Mouse (Mus musculus) CH12.LX (cell line): ENCODE results near the gene Pls1. TPM values are rescaled to one million over a fixed set of nuclear protein-coding genes. Genes with fewer than 3 reads are reported as not detected.

ENCODE experiments used
- DNase-seq: peaks from one replicate; pipeline ENCODE4 v3.0.0-alpha.2; 2013; ENCODE audit errors: extremely low read depth
- H3K27ac ChIP-seq: 2 replicates; pipeline ENCODE4 v1.5.1; 2012; ENCODE audit warnings: low read depth, mild to moderate bottlenecking, control low read depth, moderate library complexity; ENCODE audit not compliant: insufficient read depth
- H3K27me3 ChIP-seq: replicated peaks from 2 replicates; pipeline ENCODE3; 2012; ENCODE audit warnings: inconsistent platforms
- H3K36me3 ChIP-seq, 2 experiments: replicated peaks in 1 of 2; 2 replicates each; pipeline versions ENCODE3 to v1.6.1; 2012; ENCODE audit warnings: inconsistent platforms in 1 of 2, low read length in 1 of 2, mild to moderate bottlenecking in 1 of 2, mixed read lengths in 1 of 2, moderate library complexity in 1 of 2; ENCODE audit not compliant: control insufficient read depth in 1 of 2, insufficient read depth in 1 of 2
- H3K4me1 ChIP-seq, 2 experiments: 2 replicates each; pipeline ENCODE4 v1.6.1; 2012; ENCODE audit warnings: inconsistent platforms in 1 of 2, moderate library complexity in 1 of 2; ENCODE audit not compliant: insufficient read depth in 2 of 2, control insufficient read depth in 1 of 2
- H3K4me2 ChIP-seq: 2 replicates; pipeline ENCODE4 v1.6.1; 2012; ENCODE audit warnings: low read depth, mild to moderate bottlenecking, control low read depth; ENCODE audit not compliant: poor library complexity, insufficient read depth, severe bottlenecking
- H3K4me3 ChIP-seq, 3 experiments: fragments of 150-350 bp in 1 of 3; sonication (generic) in 1 of 3; replicated peaks in 1 of 3; 2 replicates each; pipeline versions ENCODE3 to v1.5.1; 2011 to 2012; ENCODE audit warnings: low read depth in 2 of 3, low read length in 2 of 3, mild to moderate bottlenecking in 2 of 3, moderate library complexity in 2 of 3, control low read depth in 1 of 3, improper control_type of control experiment in 1 of 3, inconsistent platforms in 1 of 3, mixed read lengths in 1 of 3; ENCODE audit not compliant: poor library complexity in 1 of 3
- H3K79me2 ChIP-seq: replicated peaks from 2 replicates; pipeline ENCODE4 v1.6.1; 2012; ENCODE audit warnings: mild to moderate bottlenecking, moderate library complexity; ENCODE audit not compliant: control insufficient read depth, poor library complexity, insufficient read depth, severe bottlenecking; ENCODE audit errors: extremely low read depth
- H3K9ac ChIP-seq: 2 replicates; pipeline ENCODE4 v1.6.1; 2012; ENCODE audit warnings: low read depth, mild to moderate bottlenecking, control low read depth, moderate library complexity; ENCODE audit not compliant: insufficient read depth
- H3K9me3 ChIP-seq: replicated peaks from 2 replicates; pipeline ENCODE3; 2012; ENCODE audit warnings: low read length, inconsistent platforms, mixed read lengths
- BHLHE40 ChIP-seq: IDR thresholded peaks from 2 replicates; pipeline ENCODE4 v1.6.1; 2011; ENCODE audit warnings: mild to moderate bottlenecking, low read depth, low read length, improper control_type of control experiment
- CHD1 ChIP-seq: IDR thresholded peaks from 2 replicates; pipeline ENCODE4 v1.6.1; 2012; ENCODE audit warnings: low read depth, low read length, improper control_type of control experiment, inconsistent platforms
- E2F4 ChIP-seq: IDR thresholded peaks from 2 replicates; pipeline ENCODE4 v1.6.1; 2011; ENCODE audit warnings: low read depth, low read length, improper control_type of control experiment; ENCODE audit not compliant: insufficient replicate concordance
- ELF1 ChIP-seq: IDR thresholded peaks from 2 replicates; pipeline ENCODE4 v1.6.1; 2014; ENCODE audit warnings: low read depth, mild to moderate bottlenecking, inconsistent platforms, low read length, improper control_type of control experiment
- EP300 ChIP-seq: IDR thresholded peaks from 2 replicates; pipeline ENCODE4 v1.6.1; 2011; ENCODE audit warnings: low read length, improper control_type of control experiment
- GABPA ChIP-seq: IDR thresholded peaks from 2 replicates; pipeline ENCODE4 v1.6.1; 2012; ENCODE audit warnings: low read depth, low read length, improper control_type of control experiment, inconsistent platforms; ENCODE audit not compliant: insufficient replicate concordance
- IRF4 ChIP-seq: IDR thresholded peaks from 2 replicates; pipeline ENCODE4 v1.6.1; 2014; ENCODE audit warnings: low read depth, mild to moderate bottlenecking, inconsistent platforms, low read length, improper control_type of control experiment
- JUN ChIP-seq: IDR thresholded peaks from 2 replicates; pipeline ENCODE4 v1.6.1; 2011; ENCODE audit warnings: low read depth, mild to moderate bottlenecking, low read length, improper control_type of control experiment, moderate library complexity; ENCODE audit not compliant: insufficient read depth
- JUND ChIP-seq: conservative IDR thresholded peaks from 2 replicates; pipeline ENCODE4 v1.6.1; 2011; ENCODE audit warnings: low read depth, low read length, improper control_type of control experiment
- MAFK ChIP-seq: IDR thresholded peaks from 2 replicates; pipeline ENCODE4 v1.6.1; 2011; ENCODE audit warnings: low read length, improper control_type of control experiment; ENCODE audit not compliant: insufficient replicate concordance
- MAZ ChIP-seq: IDR thresholded peaks from 2 replicates; pipeline ENCODE4 v1.6.1; 2012; ENCODE audit warnings: low read depth, mild to moderate bottlenecking, inconsistent platforms, low read length, improper control_type of control experiment, moderate library complexity
- MEF2A ChIP-seq: IDR thresholded peaks from 2 replicates; pipeline ENCODE4 v1.6.1; 2014; ENCODE audit warnings: low read depth, mild to moderate bottlenecking, inconsistent platforms, low read length, improper control_type of control experiment, borderline replicate concordance
- MYC ChIP-seq: IDR thresholded peaks from 2 replicates; pipeline ENCODE4 v1.6.1; 2011; ENCODE audit warnings: low read depth, mild to moderate bottlenecking, improper control_type of control experiment, low read length
- POLR2AphosphoS2 ChIP-seq: IDR thresholded peaks from 2 replicates; pipeline ENCODE4 v1.6.1; 2011; ENCODE audit warnings: low read depth, low read length, improper control_type of control experiment
- RAD21 ChIP-seq: IDR thresholded peaks from 2 replicates; pipeline ENCODE4 v1.6.1; 2011; ENCODE audit warnings: low read depth, mild to moderate bottlenecking, low read length, improper control_type of control experiment, moderate library complexity
- RCOR1 ChIP-seq: conservative IDR thresholded peaks from 2 replicates; pipeline ENCODE4 v1.6.1; 2012; ENCODE audit warnings: low read depth, mild to moderate bottlenecking, inconsistent platforms, low read length, improper control_type of control experiment
- SMC3 ChIP-seq: IDR thresholded peaks from 2 replicates; pipeline ENCODE4 v1.6.1; 2011; ENCODE audit warnings: low read depth, low read length, improper control_type of control experiment
- TBP ChIP-seq: conservative IDR thresholded peaks from 2 replicates; pipeline ENCODE4 v1.6.1; 2011; ENCODE audit warnings: low read depth, low read length, improper control_type of control experiment
- TCF12 ChIP-seq: IDR thresholded peaks from 2 replicates; pipeline ENCODE4 v1.6.1; 2014; ENCODE audit warnings: low read depth, mild to moderate bottlenecking, inconsistent platforms, low read length, improper control_type of control experiment
- USF1 ChIP-seq: IDR thresholded peaks from 2 replicates; pipeline ENCODE4 v1.6.1; 2014; ENCODE audit warnings: low read depth, mild to moderate bottlenecking, inconsistent platforms, low read length, improper control_type of control experiment
- USF2 ChIP-seq: conservative IDR thresholded peaks from 2 replicates; pipeline ENCODE4 v1.6.1; 2011; ENCODE audit warnings: low read depth, low read length, improper control_type of control experiment
- ZC3H11A ChIP-seq: IDR thresholded peaks from 2 replicates; pipeline ENCODE4 v1.6.1; 2012; ENCODE audit warnings: low read depth, mild to moderate bottlenecking, inconsistent platforms, low read length, improper control_type of control experiment
- ZNF384 ChIP-seq: IDR thresholded peaks from 2 replicates; pipeline ENCODE4 v1.6.1; 2012; ENCODE audit warnings: low read depth, low read length, improper control_type of control experiment, inconsistent platforms
- dilution Hi-C: fragments of 300-500 bp; cut with MboI; formaldehyde crosslinking; loops from 2 replicates; pipeline ENCODE4 v1.14.3; 2020; ENCODE audit warnings: low sequenced_read_pairs; ENCODE audit not compliant: extremely low pct_unique_long_range_greater_than_20kb, extremely low pct_ligation_motif_present
- in situ Hi-C: fragments of 300-500 bp; cut with MboI; formaldehyde crosslinking; loops from 3 replicates; pipeline ENCODE4 v1.14.3; 2019; ENCODE audit warnings: low sequenced_read_pairs, low pct_ligation_motif_present, low pct_unique_long_range_greater_than_20kb, mixed read lengths
- polyA plus RNA-seq: library from polyadenylated mRNA; unstranded; fragments of >175 nt; gene quantifications from 2 replicates; pipeline ENCODE4 v1.2.1, GENCODE M21; 2012; ENCODE audit warnings: low read depth; ENCODE audit not compliant: insufficient read length
- total RNA-seq, 2 experiments: library from RNA; depleted of rRNA; stranded (reverse); fragments of 300-350 nt in 1 of 2; fragments of >200 nt in 1 of 2; gene quantifications; 2 replicates each; pipeline ENCODE4 v1.2.3; 2012 to 2014

Pls1 gene
- total and polyA plus RNA-seq, 3 experiments: 0.08 to 0.56 (median 0.40) TPM

GRCm38 (mm10) chr9:95851671-95852070 lies 6.6 kb upstream of the Pls1 start:
- peaks cover 6% of the 10 kb centered on the region for H3K9me3 ChIP-seq
- dilution Hi-C loops: no loop called here
- 0 out of 2 replicates have a peak, but pooled peaks have one; percentile 5 for TF ChIP-seq BHLHE40
- peak; percentile 14; the same call in 1 of the 2 replicates for TF ChIP-seq TCF12
- TF ChIP-seq TBP: 0 out of 2 replicates have a peak, but pooled peaks have one; percentile 20
- TF ChIP-seq E2F4: no peak
- no peak for TF ChIP-seq ELF1
- no peak for TF ChIP-seq SMC3
- TF ChIP-seq IRF4: 0 out of 2 replicates have a peak, but pooled peaks have one; percentile 46
- peak; percentile 30; the same call in 1 of the 2 replicates for TF ChIP-seq EP300
- TF ChIP-seq, all 38 proteins: peak for 5

GRCm38 (mm10) chr9:95845711-95846110 lies 600 bp upstream of the Pls1 start:
- DNase-seq: no peak
- H3K4me2 ChIP-seq: no peak overlapping the region
- H3K27ac ChIP-seq: no peak overlapping the region
- no peak for TF ChIP-seq ZC3H11A
- no peak for TF ChIP-seq ELF1
- no peak for TF ChIP-seq E2F4
- no peak for TF ChIP-seq TBP
- no peak for TF ChIP-seq MAZ
- no peak for TF ChIP-seq JUND
- no peak for TF ChIP-seq RAD21
- peaks cover 2% of the 10 kb centered on the region for H3K27me3 ChIP-seq
- in situ Hi-C loops: loop anchor here (10.0 to 25.0 kb wide), 2 partner anchors 61 to 158 kb away; no protein-coding TSS in a partner anchor
- H3K4me1 ChIP-seq: peaks cover 0 to 3% of the 10 kb centered on the region in 2 experiments; a peak in 1 of 4 replicates
- H3K9me3 ChIP-seq: no peaks in the 10 kb centered on the region
- no peak overlapping the region for H3K9ac ChIP-seq
- dilution Hi-C loops: no loop called here
- no peaks in the 10 kb centered on the region for H3K79me2 ChIP-seq
- no peaks in the 10 kb centered on the region for H3K36me3 ChIP-seq
- H3K4me3 ChIP-seq: no peak overlapping the region

More at GRCm38 (mm10) chr9:95851671-95852070, 6.6 kb upstream of the Pls1 start:
- Histone ChIP-seq H3K27ac (0 out of 2 replicates have a peak overlapping the region, but pooled peaks have one; percentile 6), H3K4me3 (no peak overlapping the region), H3K79me2 (no peaks in the 10 kb centered on the region), H3K36me3 (peaks cover 0 to 3% of the 10 kb centered on the region in 2 experiments), H3K4me2 (peak overlapping the region; percentile 24), H3K4me1 (peaks cover 3 to 30% of the 10 kb centered on the region in 2 experiments; a peak in 3 of 4 replicates), H3K9ac (no peak overlapping the region), H3K27me3 (no peaks in the 10 kb centered on the region)
- in situ Hi-C loops: loop anchor here (10.0 kb wide), 1 partner anchor 317 kb away; no protein-coding TSS in a partner anchor
- DNase-seq: peak; percentile 65

GRCm38 (mm10) chr9:95839424-95839823 lies 5.7 kb downstream of the Pls1 start:
- no peak overlapping the region for H3K4me3 ChIP-seq
- TF ChIP-seq POLR2AphosphoS2: no peak
- TF ChIP-seq GABPA: no peak
- no peak for TF ChIP-seq BHLHE40
- no peak for TF ChIP-seq ELF1
- TF ChIP-seq TCF12: no peak
- no peak for TF ChIP-seq RCOR1
- TF ChIP-seq MAZ: no peak
- TF ChIP-seq MEF2A: no peak
- TF ChIP-seq MAFK: no peak
- no peak for TF ChIP-seq USF1
- no peak for TF ChIP-seq ZNF384
- no peak for TF ChIP-seq MYC
- no peak for TF ChIP-seq CHD1
- TF ChIP-seq JUN: no peak
- TF ChIP-seq USF2: no peak
- TF ChIP-seq SMC3: no peak

More at GRCm38 (mm10) chr9:95839424-95839823, 5.7 kb downstream of the Pls1 start:
- H3K27ac ChIP-seq: no peak overlapping the region
- no peaks in the 10 kb centered on the region for H3K79me2 ChIP-seq
- no peak overlapping the region for H3K4me2 ChIP-seq
- H3K4me1 ChIP-seq: peaks cover 0 to 15% of the 10 kb centered on the region in 2 experiments; a peak in 2 of 4 replicates
- no peaks in the 10 kb centered on the region for H3K36me3 ChIP-seq
- DNase-seq: no peak
- in situ Hi-C loops: loop anchor here (25.0 kb wide), 1 partner anchor 152 kb away; no protein-coding TSS in a partner anchor
- H3K9ac ChIP-seq: no peak overlapping the region
- dilution Hi-C loops: no loop called here
- peaks cover 2% of the 10 kb centered on the region for H3K27me3 ChIP-seq
- H3K9me3 ChIP-seq: no peaks in the 10 kb centered on the region
